Mouse (Mus musculus) CH12.LX (cell line): ENCODE measurements at regions not wholly inside any gene's neighbourhood (a gene's known extent, or its start where the extent isn't known, plus 50 kb on each side); places are given as distances from the start of the nearest gene placed in this dataset.

Source experiments
- CHD2 ChIP-seq: IDR thresholded peaks from 2 replicates; pipeline ENCODE4 v1.6.1; 2011; ENCODE audit warnings: low read length, improper control_type of control experiment
- CTCF ChIP-seq, 2 experiments: IDR thresholded peaks in 1 of 2; conservative IDR thresholded peaks in 1 of 2; 2 replicates each; pipeline ENCODE4 v1.5.1; 2011 to 2012; ENCODE audit warnings: low read depth in 2 of 2, low read length in 2 of 2, improper control_type of control experiment in 1 of 2, inconsistent platforms in 1 of 2, mild to moderate bottlenecking in 1 of 2, moderate library complexity in 1 of 2
- E2F4 ChIP-seq: IDR thresholded peaks from 2 replicates; pipeline ENCODE4 v1.6.1; 2011; ENCODE audit warnings: low read depth, low read length, improper control_type of control experiment; ENCODE audit not compliant: insufficient replicate concordance
- ELF1 ChIP-seq: IDR thresholded peaks from 2 replicates; pipeline ENCODE4 v1.6.1; 2014; ENCODE audit warnings: low read depth, mild to moderate bottlenecking, inconsistent platforms, low read length, improper control_type of control experiment
- EP300 ChIP-seq: IDR thresholded peaks from 2 replicates; pipeline ENCODE4 v1.6.1; 2011; ENCODE audit warnings: low read length, improper control_type of control experiment
- JUN ChIP-seq: IDR thresholded peaks from 2 replicates; pipeline ENCODE4 v1.6.1; 2011; ENCODE audit warnings: low read depth, mild to moderate bottlenecking, low read length, improper control_type of control experiment, moderate library complexity; ENCODE audit not compliant: insufficient read depth
- NELFE ChIP-seq: IDR thresholded peaks from 2 replicates; pipeline ENCODE4 v1.6.1; 2011; ENCODE audit warnings: low read depth, low read length, improper control_type of control experiment
- NRF1 ChIP-seq: IDR thresholded peaks from 2 replicates; pipeline ENCODE4 v1.6.1; 2014; ENCODE audit warnings: low read depth, mild to moderate bottlenecking, inconsistent platforms, low read length, improper control_type of control experiment, moderate library complexity
- POLR2A ChIP-seq: IDR thresholded peaks from 2 replicates; pipeline ENCODE4 v1.6.1; 2011; ENCODE audit warnings: low read depth, mild to moderate bottlenecking, improper control_type of control experiment, low read length
- RCOR1 ChIP-seq: conservative IDR thresholded peaks from 2 replicates; pipeline ENCODE4 v1.6.1; 2012; ENCODE audit warnings: low read depth, mild to moderate bottlenecking, inconsistent platforms, low read length, improper control_type of control experiment
- TBP ChIP-seq: conservative IDR thresholded peaks from 2 replicates; pipeline ENCODE4 v1.6.1; 2011; ENCODE audit warnings: low read depth, low read length, improper control_type of control experiment
- USF1 ChIP-seq: IDR thresholded peaks from 2 replicates; pipeline ENCODE4 v1.6.1; 2014; ENCODE audit warnings: low read depth, mild to moderate bottlenecking, inconsistent platforms, low read length, improper control_type of control experiment
- USF2 ChIP-seq: conservative IDR thresholded peaks from 2 replicates; pipeline ENCODE4 v1.6.1; 2011; ENCODE audit warnings: low read depth, low read length, improper control_type of control experiment

- TF ChIP-seq RCOR1 (no peak), USF1 (no peak), TBP (no peak), CTCF (conservative IDR thresholded peaks at IDR 0.05 in 1 of 2, IDR thresholded peaks at IDR 0.05 in 1 of 2; ENCODE audit: low read depth in 2 of 2, low read length in 2 of 2) (no peak), JUN (no peak), EP300 (no peak), USF2 (no peak), POLR2A (no peak), CHD2 (no peak), ELF1 (no peak), NELFE (no peak), E2F4 (no peak), NRF1 (no peak)
Measured at GRCm38 (mm10) chr2:48318384-48319030, 495.4 kb upstream of the Acvr2a start.
